Mouse (Mus musculus) lung, adult 2 months (tissue): ENCODE measurements around the gene Ccdc92b.

Experiments
- CTCF ChIP-seq: fragments of 200-500 bp; IDR thresholded peaks from 2 replicates; pipeline ENCODE4 v1.5.1; 2011; ENCODE audit warnings: mild to moderate bottlenecking, low read length, control low read depth; ENCODE audit not compliant: insufficient read depth
- POLR2A ChIP-seq: fragments of 200-500 bp; IDR thresholded peaks from 2 replicates; pipeline ENCODE4 v1.6.1; 2011; ENCODE audit warnings: low read depth, mild to moderate bottlenecking, control low read depth, low read length, borderline replicate concordance; ENCODE audit errors: extremely low read depth

DNA sequence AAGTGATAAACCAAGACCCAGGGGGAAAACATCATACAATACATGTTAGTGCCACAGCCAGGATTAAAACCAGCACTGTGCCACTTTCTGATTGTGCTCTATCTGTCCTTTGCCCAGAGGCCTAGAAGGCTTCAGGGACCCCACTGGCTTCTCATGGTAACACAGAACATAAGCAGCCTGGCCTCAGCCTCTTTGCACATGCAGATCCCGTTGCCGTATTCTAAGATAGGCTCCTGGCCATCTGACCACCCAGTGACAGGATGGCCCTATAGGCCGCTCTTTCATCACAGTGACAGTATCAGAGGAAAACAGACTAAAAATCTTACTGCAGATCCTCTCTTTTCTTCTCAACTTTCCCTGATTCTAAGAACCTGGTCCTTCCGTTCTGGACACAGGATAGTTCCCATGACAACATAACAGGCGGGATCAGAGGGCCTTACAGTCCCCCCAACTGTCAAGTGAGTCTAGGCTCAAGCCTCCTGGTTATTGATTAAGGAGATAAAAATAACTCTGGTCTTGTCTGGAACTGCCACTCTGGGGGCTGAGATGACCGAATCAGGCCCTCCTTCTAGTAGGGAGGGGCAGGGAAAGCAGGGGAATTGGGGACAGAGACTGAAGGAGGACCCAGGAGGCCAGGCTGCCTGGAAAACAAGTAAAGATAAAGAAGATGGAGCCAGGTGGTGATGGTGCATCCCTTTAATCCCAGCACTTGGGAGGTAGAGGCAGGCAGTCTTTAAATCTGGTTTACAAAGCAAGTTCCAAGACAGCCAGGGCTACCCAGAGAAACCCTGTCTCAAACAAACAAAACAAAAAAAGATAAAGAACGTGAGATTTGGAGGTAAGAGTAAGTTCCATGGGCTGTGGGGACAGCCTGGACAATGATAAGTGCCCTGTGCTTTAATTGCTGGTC is 12.7 kb downstream of the Ccdc92b start:
- no peak for TF ChIP-seq CTCF
- TF ChIP-seq POLR2A = no peak
